Mouse (Mus musculus): ENCODE data around the gene Hoxa5.

The Hoxa5 gene

GRCm38 (mm10) chr6:52240389-52241000 is 36.1 kb upstream of the Hoxa5 start, which contains the start of gene Hoxa10:
Gene Hoxa10, minus strand, starts transcription at chr6:52240854.
- peak; percentile 89 for DNase-seq (ENCODE audit: low read depth)

DNA sequence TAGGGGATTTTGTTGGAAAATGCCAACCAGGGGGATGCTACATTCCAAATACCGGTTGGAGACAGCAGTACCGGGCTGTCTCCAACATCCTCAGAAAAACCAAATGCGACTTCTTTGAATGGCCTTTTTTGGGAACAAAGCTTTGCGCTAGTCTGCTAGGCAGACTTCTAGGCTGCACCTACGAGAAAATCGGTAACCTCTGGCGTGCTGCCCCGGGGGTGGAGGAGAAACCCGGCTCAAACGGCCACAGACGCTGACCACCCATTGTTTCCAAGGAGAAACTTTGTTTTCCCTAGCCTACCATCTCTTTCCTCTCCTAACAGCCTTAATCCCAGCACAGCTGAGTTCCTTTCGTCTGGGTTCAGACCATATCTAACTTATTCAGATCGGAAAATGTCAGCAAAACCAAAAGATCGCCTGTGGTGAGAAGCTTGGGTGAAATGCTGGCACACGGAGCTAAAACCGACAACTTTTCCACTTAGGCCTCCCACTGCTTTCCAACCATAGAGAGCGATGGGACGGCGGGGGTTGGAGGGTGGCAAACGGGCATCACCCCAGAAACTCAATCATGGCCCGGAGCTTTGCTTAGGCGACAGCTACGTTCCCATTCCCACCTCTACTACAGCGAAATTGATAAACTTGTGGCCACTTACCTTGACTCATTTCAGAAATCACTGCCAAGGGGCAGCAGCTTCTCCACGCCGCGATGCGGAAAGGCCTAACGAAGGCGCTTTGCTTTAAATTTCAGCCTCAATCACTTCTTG is 35.4 kb upstream of the Hoxa5 start:
- no peak for DNase-seq (ENCODE audit: low read depth)

DNA sequence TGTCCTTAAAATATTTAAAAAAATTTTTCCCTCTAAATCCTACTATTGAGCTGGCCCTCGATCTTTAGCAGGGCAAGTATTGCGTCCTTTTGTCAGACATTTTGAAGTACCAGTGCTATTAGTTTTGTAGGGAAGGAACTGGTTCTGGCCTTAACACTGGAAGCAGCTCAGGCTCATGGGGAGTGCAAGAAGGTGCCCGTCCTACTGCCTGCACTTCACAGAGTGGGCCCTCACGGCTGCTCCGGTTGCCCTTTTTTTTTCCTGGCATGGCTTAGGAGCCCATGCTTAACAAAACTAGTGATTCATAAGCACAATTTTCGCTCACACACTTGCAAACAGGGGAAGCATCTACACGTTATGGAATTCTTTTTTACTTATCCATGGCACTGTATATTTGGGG is 34.6 kb upstream of the Hoxa5 start:
- DNase-seq (ENCODE audit: low read depth) = no peak

- no peak for DNase-seq (ENCODE audit: low read depth)
Observed at GRCm38 (mm10) chr6:52238155-52238545, 33.8 kb upstream of the Hoxa5 start.

DNA sequence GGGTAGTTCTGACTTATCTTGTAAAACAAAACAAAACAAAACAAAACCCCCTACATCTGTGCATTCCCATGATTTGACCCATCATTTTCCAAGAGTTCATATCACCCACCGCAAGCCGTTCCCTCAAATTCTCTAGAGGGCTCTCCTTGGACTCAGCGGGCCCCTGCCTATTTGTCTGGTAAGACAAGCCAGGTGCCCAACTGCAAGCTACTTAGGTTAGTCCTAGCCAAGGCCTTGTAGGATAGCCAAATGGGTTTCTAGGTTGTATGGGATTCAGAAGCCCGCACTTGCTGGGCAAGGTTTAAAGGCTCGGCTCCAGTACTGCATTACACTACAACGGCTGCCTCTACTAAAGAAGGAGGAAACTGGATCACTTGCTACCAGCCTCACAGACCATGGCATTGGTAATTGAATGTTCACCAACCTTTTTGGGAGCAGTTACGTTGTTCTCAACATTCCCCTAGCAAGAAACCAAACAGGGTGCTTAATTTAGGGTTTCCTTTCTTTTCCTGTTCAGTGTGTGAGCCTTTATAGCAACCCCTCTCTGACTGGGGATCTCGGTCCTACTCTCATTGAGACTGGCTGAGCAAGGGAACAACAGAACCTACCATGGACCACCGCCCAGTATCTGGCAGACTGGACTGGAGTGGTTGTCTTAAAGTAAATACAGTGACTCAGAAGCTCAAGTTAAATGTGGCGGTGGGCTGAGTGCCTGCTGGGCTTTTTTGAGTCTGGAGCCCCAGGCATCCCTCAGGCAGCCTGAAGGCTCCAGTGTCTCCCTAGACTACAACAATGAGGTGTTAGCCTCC is 33.2 kb upstream of the Hoxa5 start:
- DNase-seq (ENCODE audit: low read depth) = no peak

DNA sequence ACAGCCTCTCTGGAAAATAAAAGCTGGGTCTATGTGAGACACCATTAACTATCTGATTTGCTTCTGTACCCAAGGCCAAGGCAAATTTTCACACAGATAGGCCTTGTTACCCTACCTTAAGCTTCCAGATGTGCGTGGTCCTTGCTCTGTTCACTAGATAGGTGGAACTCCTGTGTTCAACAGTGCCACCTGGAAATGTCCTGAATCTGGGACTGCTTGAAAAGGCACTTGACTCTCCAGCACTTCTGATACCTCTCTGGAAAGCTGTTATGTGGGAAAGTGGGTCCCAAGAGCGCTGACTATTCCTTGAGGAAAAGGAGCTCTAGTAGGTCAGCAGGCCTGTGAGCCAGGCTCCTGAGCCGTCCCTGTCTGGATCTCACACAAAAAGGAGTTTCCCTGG is 32.4 kb upstream of the Hoxa5 start:
- no peak for DNase-seq (ENCODE audit: low read depth)

DNA sequence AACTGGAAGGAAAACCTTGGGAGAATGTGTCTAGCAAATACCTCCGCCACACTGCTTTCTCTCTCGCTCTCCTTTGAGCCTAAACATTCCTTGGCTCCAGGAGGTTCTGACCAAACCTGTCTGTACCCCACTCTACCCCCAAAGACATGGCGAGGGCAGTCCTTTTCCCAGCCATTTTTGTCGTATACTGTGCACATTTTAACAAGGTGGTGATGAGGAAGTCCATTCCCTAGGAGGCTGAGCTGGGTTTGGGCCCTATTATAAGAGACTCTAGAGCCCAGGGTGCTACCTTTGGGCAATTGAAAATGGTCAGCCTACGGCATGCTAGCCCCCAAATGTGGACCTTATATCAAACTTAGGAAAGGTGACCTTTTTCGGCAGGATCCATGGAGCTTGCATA is 31.5 kb upstream of the Hoxa5 start:
- DNase-seq (ENCODE audit: low read depth) = no peak

DNA sequence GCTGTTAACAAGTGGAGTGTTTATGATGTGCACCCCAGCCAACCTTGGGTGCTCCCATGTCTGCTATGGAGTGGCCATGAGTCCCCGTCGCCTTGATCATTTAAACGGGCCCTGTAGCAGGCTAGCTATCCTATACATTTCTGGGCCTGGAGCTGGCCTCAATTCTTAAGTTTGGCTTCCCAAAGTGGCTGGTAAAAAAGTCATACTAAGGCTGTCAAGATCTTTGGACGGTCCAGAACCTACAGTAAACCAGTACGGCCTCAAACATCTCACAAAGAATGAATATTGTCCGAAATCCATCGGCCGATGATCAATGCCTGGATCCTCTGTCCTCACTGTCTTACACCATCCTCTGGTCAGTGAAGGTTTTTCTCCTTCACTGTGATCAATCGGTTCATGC is 30.9 kb upstream of the Hoxa5 start:
- no peak for DNase-seq (ENCODE audit: low read depth)

DNA sequence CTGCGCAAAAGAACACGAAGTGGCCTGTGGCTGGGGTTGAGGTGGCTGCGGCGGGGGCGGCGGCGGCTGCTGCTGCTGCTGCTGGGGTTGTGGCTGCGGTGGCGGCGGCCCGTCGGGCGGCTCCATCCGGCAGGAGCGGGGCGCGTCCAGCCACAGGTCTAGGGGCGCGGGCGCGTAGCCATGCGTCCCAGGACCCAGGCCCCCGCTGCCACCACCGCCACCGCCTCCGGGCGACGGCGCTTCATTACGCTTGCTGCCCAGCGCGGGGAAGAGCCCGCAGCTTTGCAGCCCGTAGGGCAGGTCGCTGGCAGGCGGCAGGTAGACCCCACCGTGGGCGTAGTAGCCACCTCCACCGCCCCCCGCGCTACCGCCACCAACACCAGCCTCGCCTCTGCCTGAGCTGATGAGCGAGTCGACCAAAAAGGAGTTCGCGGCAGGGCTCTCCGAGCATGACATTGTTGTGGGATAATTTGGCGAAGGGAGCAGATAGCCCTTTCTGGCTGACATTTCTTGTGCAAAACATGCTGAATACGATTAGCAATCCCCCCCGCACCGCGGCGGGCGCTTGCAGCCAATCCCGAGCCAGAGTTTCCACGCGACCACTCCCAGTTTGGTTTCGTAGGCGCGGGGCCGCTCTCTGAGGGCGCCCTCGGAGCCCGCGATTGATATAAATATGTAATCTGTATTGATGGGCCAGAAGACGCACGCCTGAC is 30.2 kb upstream of the Hoxa5 start:
- no peak for DNase-seq (ENCODE audit: low read depth)

GRCm38 (mm10) chr6:52233546-52234427 is 29.4 kb upstream of the Hoxa5 start:
- no peak for DNase-seq (ENCODE audit: low read depth)

DNA sequence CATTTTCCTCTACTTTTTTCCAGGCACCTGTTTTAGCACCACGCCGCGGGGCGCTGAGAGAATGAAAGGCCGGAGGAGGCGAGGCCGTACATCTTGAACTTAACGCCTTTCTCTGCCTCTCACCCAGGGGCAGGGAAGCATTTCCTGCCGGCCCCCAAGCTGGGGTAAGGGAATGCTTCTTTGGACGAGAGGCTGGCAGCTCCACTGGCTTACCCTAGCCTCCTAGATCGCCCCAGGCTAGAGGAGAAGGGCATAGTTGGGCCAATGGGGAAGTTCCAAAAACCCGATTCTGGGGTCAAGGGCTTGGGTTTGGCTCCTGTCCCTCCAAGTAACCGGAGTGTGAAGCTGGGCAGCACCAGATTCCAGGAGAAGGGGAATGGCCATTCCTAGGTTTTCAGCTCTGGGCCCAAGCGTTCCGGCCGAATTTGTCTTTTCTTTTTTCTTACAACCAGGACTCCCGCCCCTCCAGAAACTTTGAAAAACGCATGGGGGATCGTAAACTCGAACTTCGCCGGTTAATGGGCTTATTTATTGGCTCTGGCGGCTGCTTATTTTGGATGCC is 28.7 kb upstream of the Hoxa5 start:
- DNase-seq (ENCODE audit: low read depth) = no peak

DNA sequence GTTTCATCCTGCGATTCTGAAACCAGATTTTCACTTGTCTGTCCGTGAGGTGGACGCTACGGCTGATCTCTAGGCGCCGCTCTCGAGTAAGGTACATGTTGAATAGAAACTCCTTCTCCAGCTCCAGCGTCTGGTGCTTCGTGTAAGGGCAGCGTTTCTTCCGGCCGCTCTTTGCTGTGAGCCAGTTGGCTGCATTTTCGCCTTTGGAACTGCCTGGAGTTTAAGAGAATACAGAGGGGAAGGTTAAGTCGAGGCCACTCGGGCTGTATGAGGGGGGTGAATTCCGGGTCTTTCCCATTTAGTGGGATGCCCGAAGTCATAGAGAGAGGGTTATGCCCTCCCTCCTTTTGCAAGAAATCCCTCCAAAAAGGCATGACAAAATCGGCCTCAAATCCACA is 28.2 kb upstream of the Hoxa5 start:
- no peak for DNase-seq (ENCODE audit: low read depth)

GRCm38 (mm10) chr6:52231885-52232567 is 27.6 kb upstream of the Hoxa5 start:
- DNase-seq (ENCODE audit: low read depth) = no peak

DNA sequence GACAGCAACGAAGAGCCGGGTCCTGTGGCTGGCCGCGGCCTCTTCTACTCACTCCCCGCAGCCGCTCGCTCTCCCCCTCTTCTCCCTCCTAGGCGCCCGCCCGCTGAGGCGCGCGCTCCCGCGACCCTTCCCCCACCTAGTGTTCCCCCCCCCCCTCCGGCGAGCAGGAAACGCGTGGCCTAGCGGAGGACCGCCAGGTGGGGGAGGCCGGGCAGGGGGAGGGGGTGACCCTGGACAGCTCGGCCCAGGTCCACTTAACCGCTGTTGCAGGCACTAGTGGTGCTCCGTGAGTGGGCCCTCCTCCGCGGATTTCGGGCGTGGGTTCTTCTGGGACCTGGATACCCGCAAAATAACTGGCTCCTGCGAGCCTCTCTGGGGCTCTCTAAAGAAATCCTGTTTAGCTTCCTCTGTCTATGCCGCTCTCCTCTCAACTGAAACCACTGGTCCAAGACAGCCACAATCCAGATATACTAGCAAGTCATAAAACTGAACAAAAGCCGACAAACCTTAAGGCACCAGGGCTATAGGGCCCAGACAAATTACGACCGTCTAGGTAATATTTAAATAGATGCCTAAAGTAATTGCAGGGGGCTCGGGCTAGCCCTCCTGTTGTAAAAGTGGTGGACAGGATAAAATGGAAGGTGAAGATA is 26.3 kb upstream of the Hoxa5 start, which contains the start of gene Hoxa9:
Hoxa9 (minus strand) TSS at position 574 of the 650 bp plus-strand sequence.
- no peak for DNase-seq (ENCODE audit: low read depth)

DNA sequence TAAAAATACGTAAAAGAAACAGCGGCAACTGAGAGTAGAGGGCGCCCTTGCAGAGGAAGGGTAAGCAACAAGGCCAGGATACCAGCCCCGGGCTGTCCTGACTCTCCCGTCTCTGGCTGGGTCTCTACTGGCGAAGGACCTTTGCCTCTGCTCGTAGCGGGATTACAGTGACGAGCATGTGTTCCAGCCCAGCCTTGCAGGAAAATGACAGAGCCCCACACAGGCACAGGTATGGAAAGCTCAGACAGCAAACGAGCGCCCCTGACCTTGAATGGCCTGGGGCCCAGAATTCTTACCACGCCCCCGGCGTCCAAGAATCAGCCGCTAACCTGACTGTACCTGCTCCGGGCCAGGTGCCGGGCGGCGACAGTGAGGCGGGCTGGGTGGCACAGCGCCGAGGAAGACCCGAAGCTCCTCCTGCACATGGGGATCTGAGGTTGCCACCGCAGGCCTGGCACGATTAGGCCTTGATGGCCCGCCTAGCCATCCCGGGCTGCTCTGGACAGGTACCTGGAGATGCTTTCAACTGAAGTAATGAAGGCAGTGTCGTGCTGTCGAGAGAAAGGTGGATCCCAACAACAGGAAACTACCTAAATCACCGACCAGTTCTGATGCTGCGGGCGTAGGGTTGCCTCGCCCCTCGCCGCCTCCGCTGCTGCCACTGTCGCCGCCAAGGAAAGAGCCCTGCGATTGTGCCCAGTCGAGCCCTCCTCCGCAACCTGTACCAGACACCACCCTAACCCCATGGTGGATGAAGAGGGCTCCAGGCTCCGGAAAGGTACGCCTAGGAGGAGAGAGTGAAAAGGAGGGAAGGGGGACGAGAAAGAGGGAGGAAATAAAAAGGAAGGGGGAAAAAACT is 25.4 kb upstream of the Hoxa5 start:
- no peak for DNase-seq (ENCODE audit: low read depth)

- peak; percentile 40 for DNase-seq (ENCODE audit: low read depth)
Observed at GRCm38 (mm10) chr6:52228475-52229465, 24.4 kb upstream of the Hoxa5 start.

DNA sequence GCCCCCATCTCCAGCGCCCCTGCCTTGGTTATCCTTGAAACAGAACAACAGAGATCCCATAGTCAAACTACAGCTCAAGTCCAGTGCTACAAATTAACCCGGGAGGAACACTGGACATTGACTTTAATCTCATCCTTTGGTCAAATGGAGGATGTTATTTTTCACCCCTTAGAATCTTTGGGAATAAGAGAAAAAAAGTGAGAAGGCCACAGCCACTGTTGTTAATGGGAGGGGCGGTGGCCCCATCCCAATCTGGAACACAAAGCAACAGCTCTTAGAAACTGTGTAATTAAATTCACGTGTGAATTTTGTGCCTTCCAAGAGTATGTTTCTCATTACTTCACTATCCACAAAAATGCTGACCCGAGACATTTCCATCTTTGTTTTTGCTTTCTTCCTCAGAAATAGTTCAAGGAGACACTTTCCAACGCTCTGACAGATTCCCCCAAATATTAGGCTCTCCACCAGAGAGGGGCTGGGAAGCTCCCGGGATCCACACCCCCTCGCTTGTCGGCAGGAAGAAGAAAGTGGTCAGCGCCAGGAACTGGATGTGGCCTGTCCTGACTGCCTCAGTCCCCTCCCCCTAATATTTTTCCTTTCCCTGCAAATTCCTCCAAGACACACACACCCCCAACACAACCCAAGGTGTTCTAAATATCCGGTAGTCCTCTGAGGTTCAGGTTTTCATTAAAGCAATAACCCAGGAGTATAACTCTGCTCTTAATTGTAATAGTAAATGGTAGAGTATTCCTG is 23.3 kb upstream of the Hoxa5 start:
- no peak for DNase-seq (ENCODE audit: low read depth)
